Comparison of ENCODE assay signal across 8 mouse cellular contexts in genomic region chr16:18497865-18498515, GRCm38 (mm10). TPM values are rescaled to one million over a fixed set of nuclear protein-coding genes. Genes with fewer than 3 reads are reported as not detected.
DNase-seq lines count a peak whose midpoint lies in the region; ATAC-seq lines count a peak whose summit lies in the region.

No protein-coding gene starts in this region.

- H3K27ac ChIP-seq in lung, embryonic 16.5 days (ENCODE audit: low read length), result peak overlapping the region; percentile 91
- peak overlapping the region; percentile 93 for H3K27ac ChIP-seq in forebrain, embryonic 14.5 days (ENCODE audit: low read depth, low read length)

- peak overlapping the region; percentile 91 for H3K9ac ChIP-seq in lung, embryonic 16.5 days (ENCODE audit: low read length)
- peak overlapping the region; percentile 89 for H3K9ac ChIP-seq in forebrain, embryonic 14.5 days (ENCODE audit: low read length)

- peak overlapping the region; percentile 96 for H3K4me3 ChIP-seq in lung, embryonic 16.5 days (ENCODE audit: low read length)
- H3K4me3 ChIP-seq in forebrain, embryonic 14.5 days (ENCODE audit: low read depth, low read length), result peak overlapping the region; percentile 71

- H3K36me3 ChIP-seq in lung, embryonic 16.5 days (ENCODE audit: control insufficient read depth, insufficient read depth, low read length), result peaks cover 5% of the 10 kb centered on the region
- peaks cover 18% of the 10 kb centered on the region for H3K36me3 ChIP-seq in forebrain, embryonic 14.5 days (ENCODE audit: control insufficient read depth, insufficient read depth, low read length)

- no peaks in the 10 kb centered on the region for H3K27me3 ChIP-seq in lung, embryonic 16.5 days (ENCODE audit: control insufficient read depth, insufficient read depth, low read depth, low read length)
- no peaks in the 10 kb centered on the region for H3K27me3 ChIP-seq in forebrain, embryonic 14.5 days (replicated peaks; ENCODE audit: control insufficient read depth, insufficient read depth, low read length)

- H3K4me2 ChIP-seq in lung, embryonic 16.5 days (ENCODE audit: low read depth, low read length), result peak overlapping the region; percentile 87
- H3K4me2 ChIP-seq in forebrain, embryonic 14.5 days (ENCODE audit: low read length), result peak overlapping the region; percentile 95

- peak; percentile 45 for ATAC-seq in lung, embryonic 16.5 days (ENCODE audit: low read depth)
- no peak for ATAC-seq in forebrain, embryonic 14.5 days
- ATAC-seq in megakaryocyte, adult 5-6 weeks (ENCODE audit: poor library complexity, severe bottlenecking), result peak; percentile 43

- H3K9me3 ChIP-seq in lung, embryonic 16.5 days (ENCODE audit: control insufficient read depth, low read length), result no peaks in the 10 kb centered on the region
- H3K9me3 ChIP-seq in forebrain, embryonic 14.5 days (replicated peaks; ENCODE audit: control insufficient read depth, low read length), result no peaks in the 10 kb centered on the region

- 5% methylated on average over 6 of the region's 6 CpGs for WGBS in lung, embryonic 16.5 days
- WGBS in forebrain, embryonic 14.5 days, result 2% methylated on average over 6 of the region's 6 CpGs

- DNase-seq in lung, postnatal 14 days, result no peak
- DNase-seq in c-Kit-positive CD71-negative TER-119-negative erythroid progenitor cells, embryonic 14.5 days (ENCODE audit: low read depth), result peak; percentile 29
- DNase-seq in forebrain, embryonic 14.5 days (ENCODE audit: low spot score), result peak; percentile 47
- peak; percentile 52 for DNase-seq in kidney, adult 9 months
- DNase-seq in retina, embryonic 14.5 days (ENCODE audit: low spot score), result no peak
- no peak for DNase-seq in gastrocnemius, postnatal 25 days

- peaks cover 14% of the 10 kb centered on the region for H3K4me1 ChIP-seq in lung, embryonic 16.5 days (replicated peaks; ENCODE audit: control insufficient read depth, insufficient read depth, low read length)
- H3K4me1 ChIP-seq in forebrain, embryonic 14.5 days (ENCODE audit: control insufficient read depth, insufficient read depth, low read length), result peaks cover 14% of the 10 kb centered on the region

RNA-seq across cellular contexts. Expression of gene Gnb1l, which starts 0.5 kb away (rescaled TPM):
- 14.1 and 14.3 TPM in 2 replicates for polyA plus RNA-seq in lung, embryonic 16.5 days (2015; fragmentation: Nextera tagmentation; extraction: Ambion mirVana)
- 16.2 and 19.1 TPM in 2 replicates for polyA plus RNA-seq in forebrain, embryonic 14.5 days (2014; fragmentation: Nextera tagmentation; extraction: Ambion mirVana)
- 1.7 and 4.6 TPM in 2 replicates for total RNA-seq in megakaryocyte, adult 5-6 weeks (2015)
- total RNA-seq in megakaryocyte, adult 5-6 weeks (2017), result 0.20 and 3.5 TPM in 2 replicates
- 1 to 10 TPM; 3.4 to 3.6 TPM for total RNA-seq in gastrocnemius, postnatal 25 days (2021)

RNA-seq across cellular contexts. Expression of gene Rtl10, which starts 0.7 kb away (rescaled TPM):
- polyA plus RNA-seq in lung, embryonic 16.5 days (2015; fragmentation: Nextera tagmentation; extraction: Ambion mirVana), result 4.0 and 4.5 TPM in 2 replicates
- 2.8 and 3.0 TPM in 2 replicates for polyA plus RNA-seq in forebrain, embryonic 14.5 days (2014; fragmentation: Nextera tagmentation; extraction: Ambion mirVana)
- 2.4 and 2.5 TPM in 2 replicates for total RNA-seq in megakaryocyte, adult 5-6 weeks (2015)
- 0.29 and 3.5 TPM in 2 replicates for total RNA-seq in megakaryocyte, adult 5-6 weeks (2017)
- total RNA-seq in gastrocnemius, postnatal 25 days (2021), result 1 to 10 TPM; 2.4 to 3.1 TPM

Comparison
In these comparisons a context has a peak if more than half of its experiments do, and no peak if none do; other contexts are left out.
1. DNase-seq: peak in c-Kit-positive CD71-negative TER-119-negative erythroid progenitor cells, embryonic 14.5 days (single experiment), forebrain, embryonic 14.5 days (single experiment) and kidney, adult 9 months (single experiment); none in lung, postnatal 14 days (single experiment), retina, embryonic 14.5 days (single experiment) and gastrocnemius, postnatal 25 days (single experiment).